Mouse (Mus musculus) right cerebral cortex, postnatal 4 days (tissue): ENCODE measurements at regions not wholly inside any gene's neighbourhood (a gene's known extent, or its start where the extent isn't known, plus 50 kb on each side); places are given as distances from the start of the nearest gene placed in this dataset.

Source experiments
- DNase-seq: peaks from one replicate; pipeline ENCODE4 v3.0.0-alpha.2; 2022

- DNase-seq = no peak
Observed at GRCm38 (mm10) chr16:84581166-84581565, 66.2 kb downstream of the A730009L09Rik start.

- DNase-seq = no peak
Observed at GRCm38 (mm10) chr16:84583323-84583722, 68.4 kb downstream of the A730009L09Rik start.

- no peak for DNase-seq
Observed at GRCm38 (mm10) chr16:84583773-84584229, 68.9 kb downstream of the A730009L09Rik start.

- DNase-seq = no peak
Observed at GRCm38 (mm10) chr16:84584724-84585399, 69.9 kb downstream of the A730009L09Rik start.

GRCm38 (mm10) chr16:84592978-84593377 lies 78.1 kb downstream of the A730009L09Rik start:
- no peak for DNase-seq

GRCm38 (mm10) chr16:84602969-84603368 lies 88.0 kb downstream of the A730009L09Rik start:
- DNase-seq = no peak

- DNase-seq = no peak
Observed at GRCm38 (mm10) chr16:84603465-84604205, 88.7 kb downstream of the A730009L09Rik start.

GRCm38 (mm10) chr16:84604272-84604975 lies 89.5 kb downstream of the A730009L09Rik start:
- DNase-seq = peak; percentile 29

- DNase-seq = no peak
Observed at GRCm38 (mm10) chr16:84606010-84606803, 91.3 kb downstream of the A730009L09Rik start.

GRCm38 (mm10) chr16:84606804-84607095 lies 91.8 kb downstream of the A730009L09Rik start:
- no peak for DNase-seq

GRCm38 (mm10) chr16:84607503-84607902 lies 92.6 kb downstream of the A730009L09Rik start:
- DNase-seq = no peak

- DNase-seq = no peak
Observed at GRCm38 (mm10) chr16:84615683-84616082, 100.8 kb downstream of the A730009L09Rik start.

- no peak for DNase-seq
Observed at GRCm38 (mm10) chr16:84616132-84616531, 101.2 kb downstream of the A730009L09Rik start.

- DNase-seq = no peak
Observed at GRCm38 (mm10) chr16:84618379-84618778, 103.5 kb downstream of the A730009L09Rik start.

- no peak for DNase-seq
Observed at GRCm38 (mm10) chr16:84619876-84620275, 105.0 kb downstream of the A730009L09Rik start.

- no peak for DNase-seq
Observed at GRCm38 (mm10) chr16:84620861-84621260, 105.9 kb downstream of the A730009L09Rik start.

- DNase-seq = peak; percentile 3
Observed at GRCm38 (mm10) chr16:84621300-84622031, 106.5 kb downstream of the A730009L09Rik start.

GRCm38 (mm10) chr16:84623346-84624085 lies 108.6 kb downstream of the A730009L09Rik start:
- no peak for DNase-seq

- no peak for DNase-seq
Observed at GRCm38 (mm10) chr16:84624443-84625109, 109.7 kb downstream of the A730009L09Rik start.

- no peak for DNase-seq
Observed at GRCm38 (mm10) chr16:84625110-84625722, 110.3 kb downstream of the A730009L09Rik start.
